Mouse (Mus musculus): ENCODE data around the gene Hoxc4. TPM values are rescaled to one million over a fixed set of nuclear protein-coding genes. Genes with fewer than 3 reads are reported as not detected.

The Hoxc4 gene
- polyA plus RNA-seq (2011; ENCODE audit: insufficient read depth, insufficient read length, low read depth, missing spikeins): 0.56 and 0.99 TPM in 2 replicates

DNA sequence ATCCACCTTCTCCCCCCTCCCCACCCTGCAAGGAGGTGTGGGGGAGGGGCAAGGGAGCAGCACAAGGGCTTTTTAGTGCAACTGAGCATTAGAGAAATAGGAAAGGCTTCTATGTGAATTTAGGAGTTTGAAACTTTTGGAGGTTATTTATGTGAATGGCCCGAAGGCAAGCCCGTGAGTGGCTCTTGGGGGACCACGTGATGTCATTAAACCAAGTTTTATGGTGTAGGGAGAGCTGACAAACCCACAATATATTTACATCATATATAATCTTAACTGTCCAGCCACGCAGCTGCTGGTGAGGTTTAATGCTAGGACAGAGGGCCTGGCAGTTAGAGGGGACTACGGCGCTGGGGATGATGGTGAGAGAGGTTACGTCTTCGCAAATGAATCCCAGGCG lies at the start of gene Hoxc4:
Gene Hoxc4, plus strand, starts transcription at position 299 of the 400 bp plus-strand sequence.
- Histone ChIP-seq H3K27me3 (ENCODE audit: control insufficient read depth, insufficient read depth, low read length, poor library complexity, severe bottlenecking) (peaks cover 41% of the 10 kb centered on the region), H3K4me1 (ENCODE audit: control insufficient read depth, insufficient read depth, low read length) (no peaks in the 10 kb centered on the region), H3K27ac (ENCODE audit: insufficient read depth, low read length) (no peak within 1 kb of the TSS), H3K36me3 (ENCODE audit: control insufficient read depth, insufficient read depth, low read length, poor library complexity, severe bottlenecking) (no peaks in the 10 kb centered on the region), H3K9me3 (replicated peaks; ENCODE audit: control insufficient read depth, insufficient read depth, low read length, poor library complexity, severe bottlenecking) (no peaks in the 10 kb centered on the region), H3K4me3 (ENCODE audit: low read depth, low read length) (no peak within 1 kb of the TSS), H3K9ac (ENCODE audit: low read depth, poor library complexity, severe bottlenecking) (no peak within 1 kb of the TSS)
- TF ChIP-seq CTCF (IDR thresholded peaks at IDR 0.05; ENCODE audit: low read depth, low read length): no peak

GRCm38 (mm10) chr15:102969296-102969695 lies 49.4 kb upstream of the Hoxc4 start:
- no peak overlapping the region for H3K9ac ChIP-seq (ENCODE audit: low read depth, poor library complexity, severe bottlenecking)
- H3K27me3 ChIP-seq (ENCODE audit: control insufficient read depth, insufficient read depth, low read length, poor library complexity, severe bottlenecking): peaks cover 44% of the 10 kb centered on the region
- H3K27ac ChIP-seq (ENCODE audit: insufficient read depth, low read length): no peak overlapping the region
- no peak for TF ChIP-seq EP300 (IDR thresholded peaks at IDR 0.05; ENCODE audit: insufficient read depth, low read depth, low read length)
- TF ChIP-seq CTCF (IDR thresholded peaks at IDR 0.05; ENCODE audit: low read depth, low read length): no peak
- no peak for TF ChIP-seq POLR2A (IDR thresholded peaks at IDR 0.05; ENCODE audit: insufficient read depth, low read length)
- H3K4me1 ChIP-seq (ENCODE audit: control insufficient read depth, insufficient read depth, low read length): no peaks in the 10 kb centered on the region
- H3K9me3 ChIP-seq (replicated peaks; ENCODE audit: control insufficient read depth, insufficient read depth, low read length, poor library complexity, severe bottlenecking): no peaks in the 10 kb centered on the region
- H3K4me3 ChIP-seq (ENCODE audit: low read depth, low read length): no peak overlapping the region
- H3K36me3 ChIP-seq (ENCODE audit: control insufficient read depth, insufficient read depth, low read length, poor library complexity, severe bottlenecking): no peaks in the 10 kb centered on the region

GRCm38 (mm10) chr15:102970740-102971139 lies 48.0 kb upstream of the Hoxc4 start:
- TF ChIP-seq CTCF (IDR thresholded peaks at IDR 0.05; ENCODE audit: low read depth, low read length): no peak
- TF ChIP-seq EP300 (IDR thresholded peaks at IDR 0.05; ENCODE audit: insufficient read depth, low read depth, low read length): no peak
- TF ChIP-seq POLR2A (IDR thresholded peaks at IDR 0.05; ENCODE audit: insufficient read depth, low read length): no peak
- Histone ChIP-seq H3K36me3 (ENCODE audit: control insufficient read depth, insufficient read depth, low read length, poor library complexity, severe bottlenecking) (no peaks in the 10 kb centered on the region), H3K9me3 (replicated peaks; ENCODE audit: control insufficient read depth, insufficient read depth, low read length, poor library complexity, severe bottlenecking) (no peaks in the 10 kb centered on the region), H3K9ac (ENCODE audit: low read depth, poor library complexity, severe bottlenecking) (no peak overlapping the region), H3K27me3 (ENCODE audit: control insufficient read depth, insufficient read depth, low read length, poor library complexity, severe bottlenecking) (peaks cover 43% of the 10 kb centered on the region), H3K4me1 (ENCODE audit: control insufficient read depth, insufficient read depth, low read length) (no peaks in the 10 kb centered on the region), H3K4me3 (ENCODE audit: low read depth, low read length) (no peak overlapping the region), H3K27ac (ENCODE audit: insufficient read depth, low read length) (no peak overlapping the region)

DNA sequence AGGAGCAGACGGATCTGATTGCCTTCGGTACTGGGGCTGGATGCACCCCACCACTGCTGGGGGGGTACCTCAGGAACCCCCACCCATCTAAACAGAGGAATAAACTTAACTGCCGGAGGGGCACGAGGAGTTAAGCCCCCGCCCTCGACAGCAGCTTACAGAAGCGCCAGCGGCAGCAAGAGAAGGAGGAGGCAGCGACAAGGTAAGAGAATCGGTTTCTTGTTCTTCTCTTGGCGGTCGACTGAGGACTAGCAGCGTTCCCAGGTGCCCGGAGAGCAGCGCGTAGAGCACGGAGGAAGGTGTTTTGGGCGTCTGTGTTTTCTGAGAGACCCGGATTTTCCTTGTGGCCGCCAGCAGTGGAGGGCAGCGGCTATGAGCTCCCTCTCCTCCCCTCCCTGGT lies 46.5 kb upstream of the Hoxc4 start:
- Histone ChIP-seq H3K27me3 (ENCODE audit: control insufficient read depth, insufficient read depth, low read length, poor library complexity, severe bottlenecking) (peaks cover 48% of the 10 kb centered on the region), H3K27ac (ENCODE audit: insufficient read depth, low read length) (no peak overlapping the region), H3K4me3 (ENCODE audit: low read depth, low read length) (no peak overlapping the region), H3K9ac (ENCODE audit: low read depth, poor library complexity, severe bottlenecking) (no peak overlapping the region), H3K36me3 (ENCODE audit: control insufficient read depth, insufficient read depth, low read length, poor library complexity, severe bottlenecking) (no peaks in the 10 kb centered on the region), H3K9me3 (replicated peaks; ENCODE audit: control insufficient read depth, insufficient read depth, low read length, poor library complexity, severe bottlenecking) (no peaks in the 10 kb centered on the region), H3K4me1 (ENCODE audit: control insufficient read depth, insufficient read depth, low read length) (no peaks in the 10 kb centered on the region)
- TF ChIP-seq POLR2A (IDR thresholded peaks at IDR 0.05; ENCODE audit: insufficient read depth, low read length): no peak
- TF ChIP-seq EP300 (IDR thresholded peaks at IDR 0.05; ENCODE audit: insufficient read depth, low read depth, low read length): no peak
- TF ChIP-seq CTCF (IDR thresholded peaks at IDR 0.05; ENCODE audit: low read depth, low read length): no peak

DNA sequence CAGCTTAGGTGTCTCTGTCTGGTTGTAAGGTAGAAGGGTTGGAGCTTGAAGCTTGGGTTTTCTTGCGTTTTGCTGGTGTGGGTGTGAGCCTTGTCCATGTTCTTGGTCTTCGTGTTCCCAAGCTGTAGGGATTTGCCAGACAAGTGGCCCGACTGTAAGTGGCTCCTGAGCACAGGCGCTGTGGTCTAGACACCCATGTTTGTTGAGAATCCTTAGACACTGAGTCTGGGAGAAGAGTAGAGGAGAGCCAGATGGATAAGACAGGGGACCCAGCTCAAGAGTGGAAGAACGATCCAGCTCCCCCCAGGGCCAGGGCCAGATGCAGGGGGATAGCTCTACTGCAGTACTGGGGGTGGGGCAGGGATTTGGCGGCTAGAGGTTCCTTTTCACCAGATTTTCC lies 46.0 kb upstream of the Hoxc4 start:
- H3K4me3 ChIP-seq (ENCODE audit: low read depth, low read length): no peak overlapping the region
- H3K27ac ChIP-seq (ENCODE audit: insufficient read depth, low read length): no peak overlapping the region

DNA sequence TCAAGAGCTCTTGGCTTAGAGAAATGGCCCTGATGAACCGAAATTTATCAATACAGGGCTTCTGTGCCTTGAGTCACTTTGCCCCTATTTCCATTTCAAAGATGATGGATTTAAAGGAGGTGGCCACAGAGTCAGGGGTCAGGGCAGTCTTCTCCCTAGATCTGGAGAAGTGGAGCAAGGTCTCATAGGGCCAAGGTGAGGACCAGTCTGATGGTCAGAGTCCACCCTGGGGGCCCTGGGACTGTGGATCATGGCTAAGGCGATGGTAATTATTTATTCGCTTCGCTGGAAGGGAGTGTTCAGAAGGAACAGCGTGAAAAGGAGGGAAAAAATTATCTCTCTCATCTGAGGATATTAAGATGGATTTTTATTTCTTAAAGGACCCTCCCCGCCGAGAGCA lies 43.7 kb upstream of the Hoxc4 start:
- H3K36me3 ChIP-seq (ENCODE audit: control insufficient read depth, insufficient read depth, low read length, poor library complexity, severe bottlenecking): no peaks in the 10 kb centered on the region
- no peak overlapping the region for H3K9ac ChIP-seq (ENCODE audit: low read depth, poor library complexity, severe bottlenecking)
- no peak overlapping the region for H3K27ac ChIP-seq (ENCODE audit: insufficient read depth, low read length)
- no peaks in the 10 kb centered on the region for H3K9me3 ChIP-seq (replicated peaks; ENCODE audit: control insufficient read depth, insufficient read depth, low read length, poor library complexity, severe bottlenecking)
- no peak for TF ChIP-seq POLR2A (IDR thresholded peaks at IDR 0.05; ENCODE audit: insufficient read depth, low read length)
- no peak for TF ChIP-seq EP300 (IDR thresholded peaks at IDR 0.05; ENCODE audit: insufficient read depth, low read depth, low read length)
- no peak for TF ChIP-seq CTCF (IDR thresholded peaks at IDR 0.05; ENCODE audit: low read depth, low read length)
- peaks cover 54% of the 10 kb centered on the region for H3K27me3 ChIP-seq (ENCODE audit: control insufficient read depth, insufficient read depth, low read length, poor library complexity, severe bottlenecking)
- no peak overlapping the region for H3K4me3 ChIP-seq (ENCODE audit: low read depth, low read length)
- no peaks in the 10 kb centered on the region for H3K4me1 ChIP-seq (ENCODE audit: control insufficient read depth, insufficient read depth, low read length)

More for the DNA sequence above, 46.0 kb upstream of the Hoxc4 start:
- no peaks in the 10 kb centered on the region for H3K4me1 ChIP-seq (ENCODE audit: control insufficient read depth, insufficient read depth, low read length)
- H3K9ac ChIP-seq (ENCODE audit: low read depth, poor library complexity, severe bottlenecking): no peak overlapping the region
- H3K36me3 ChIP-seq (ENCODE audit: control insufficient read depth, insufficient read depth, low read length, poor library complexity, severe bottlenecking): no peaks in the 10 kb centered on the region
- H3K27me3 ChIP-seq (ENCODE audit: control insufficient read depth, insufficient read depth, low read length, poor library complexity, severe bottlenecking): peaks cover 48% of the 10 kb centered on the region
- TF ChIP-seq EP300 (IDR thresholded peaks at IDR 0.05; ENCODE audit: insufficient read depth, low read depth, low read length) (no peak), CTCF (IDR thresholded peaks at IDR 0.05; ENCODE audit: low read depth, low read length) (no peak), POLR2A (IDR thresholded peaks at IDR 0.05; ENCODE audit: insufficient read depth, low read length) (no peak)
- H3K9me3 ChIP-seq (replicated peaks; ENCODE audit: control insufficient read depth, insufficient read depth, low read length, poor library complexity, severe bottlenecking): no peaks in the 10 kb centered on the region
